ENCODE assay signal across 10 mouse cellular contexts in genomic region chr12:79762087-79762486, GRCm38 (mm10).
DNase-seq lines count a peak whose midpoint lies in the region; ATAC-seq and TF ChIP-seq lines count a peak whose summit lies in the region.
"Had no signal": no experiment of that assay in that cellular context is flagged by ENCODE, and none has a peak within 500 bp of the region (broad histone marks: within the 10 kb centered on the region; RNA-seq: fewer than 3 reads in every experiment).

No protein-coding gene starts in this region.

- no peak overlapping the region for H3K4me3 ChIP-seq in intestine, embryonic 14.5 days (ENCODE audit: low read depth, low read length)
- no peak overlapping the region for H3K4me3 ChIP-seq in intestine, postnatal 0 days (ENCODE audit: low read depth, low read length)
- H3K4me3 ChIP-seq in stomach, embryonic 14.5 days (ENCODE audit: low read depth, low read length): no peak overlapping the region
- H3K4me3 ChIP-seq in stomach, postnatal 0 days (ENCODE audit: low read depth, low read length): no peak overlapping the region
- no peak overlapping the region for H3K4me3 ChIP-seq in heart, embryonic 15.5 days
- H3K4me3 ChIP-seq: erythroblast, embryonic 14.5 days had no signal

- no peaks in the 10 kb centered on the region for H3K27me3 ChIP-seq in intestine, embryonic 14.5 days (replicated peaks; ENCODE audit: control insufficient read depth, insufficient read depth, low read length)
- no peaks in the 10 kb centered on the region for H3K27me3 ChIP-seq in intestine, postnatal 0 days (replicated peaks; ENCODE audit: control insufficient read depth, insufficient read depth, low read length)
- no peaks in the 10 kb centered on the region for H3K27me3 ChIP-seq in stomach, embryonic 14.5 days (ENCODE audit: control insufficient read depth, insufficient read depth, low read length)
- H3K27me3 ChIP-seq in stomach, postnatal 0 days (ENCODE audit: control insufficient read depth, insufficient read depth, low read length): no peaks in the 10 kb centered on the region
- H3K27me3 ChIP-seq in heart, embryonic 15.5 days: no peaks in the 10 kb centered on the region

- H3K36me3 ChIP-seq in intestine, embryonic 14.5 days (ENCODE audit: control insufficient read depth, insufficient read depth, low read length): no peaks in the 10 kb centered on the region
- H3K36me3 ChIP-seq in intestine, postnatal 0 days (ENCODE audit: control insufficient read depth, insufficient read depth): no peaks in the 10 kb centered on the region
- H3K36me3 ChIP-seq in stomach, embryonic 14.5 days (ENCODE audit: control insufficient read depth, insufficient read depth, low read length): no peaks in the 10 kb centered on the region
- H3K36me3 ChIP-seq in stomach, postnatal 0 days (ENCODE audit: control insufficient read depth, insufficient read depth, low read length): no peaks in the 10 kb centered on the region
- no peaks in the 10 kb centered on the region for H3K36me3 ChIP-seq in heart, embryonic 15.5 days

- no peak for TF ChIP-seq EP300 in stomach, postnatal 0 days (optimal IDR thresholded peaks at IDR 0.05)

- intact Hi-C loops in left cerebral cortex, postnatal 25 days (cut with DNase I): no loop called here

- H3K27ac ChIP-seq in intestine, embryonic 14.5 days (ENCODE audit: low read depth): peak overlapping the region; percentile 59
- H3K27ac ChIP-seq in intestine, postnatal 0 days (ENCODE audit: low read depth, low read length): no peak overlapping the region
- H3K27ac ChIP-seq in stomach, embryonic 14.5 days (ENCODE audit: low read length): peak overlapping the region; percentile 69; the same call in 1 of the 2 replicates
- H3K27ac ChIP-seq in stomach, postnatal 0 days (replicated peaks): no peak overlapping the region
- H3K27ac ChIP-seq in heart, embryonic 15.5 days: peak overlapping the region; percentile 50

- no peak for TF ChIP-seq CTCF in intestine, postnatal 0 days (IDR thresholded peaks at IDR 0.05; ENCODE audit: low read depth)
- TF ChIP-seq CTCF in stomach, postnatal 0 days (IDR thresholded peaks at IDR 0.05; ENCODE audit: low read depth): no peak

- H3K4me2 ChIP-seq in intestine, embryonic 14.5 days (ENCODE audit: low read length): no peak overlapping the region
- H3K4me2 ChIP-seq in intestine, postnatal 0 days (replicated peaks; ENCODE audit: low read depth): no peak overlapping the region
- H3K4me2 ChIP-seq in stomach, embryonic 14.5 days (replicated peaks; ENCODE audit: low read depth, low read length): no peak overlapping the region
- H3K4me2 ChIP-seq in stomach, postnatal 0 days (replicated peaks; ENCODE audit: low read depth): no peak overlapping the region
- no peak overlapping the region for H3K4me2 ChIP-seq in heart, embryonic 15.5 days

- H3K4me1 ChIP-seq in intestine, embryonic 14.5 days (replicated peaks; ENCODE audit: control insufficient read depth, insufficient read depth, low read length): peaks cover 58% of the 10 kb centered on the region
- 0 out of 2 replicates have a peak, but pooled peaks cover 6% of the 10 kb centered on the region for H3K4me1 ChIP-seq in intestine, postnatal 0 days (replicated peaks; ENCODE audit: control insufficient read depth, insufficient read depth, low read length)
- peaks cover 47% of the 10 kb centered on the region for H3K4me1 ChIP-seq in stomach, embryonic 14.5 days (ENCODE audit: control insufficient read depth, insufficient read depth, low read length)
- H3K4me1 ChIP-seq in stomach, postnatal 0 days (replicated peaks; ENCODE audit: control insufficient read depth, insufficient read depth): peaks cover 10% of the 10 kb centered on the region
- H3K4me1 ChIP-seq in heart, embryonic 15.5 days (replicated peaks): peaks cover 46% of the 10 kb centered on the region

- ATAC-seq in intestine, embryonic 14.5 days (replicated peaks; ENCODE audit: low FRiP score, low TSS enrichment, low read depth): no peak
- ATAC-seq in intestine, postnatal 0 days: no peak
- ATAC-seq in stomach, embryonic 14.5 days (ENCODE audit: insufficient number of reproducible peaks, insufficient read depth, low FRiP score, low read depth): no peak
- ATAC-seq in stomach, postnatal 0 days (ENCODE audit: low FRiP score, low TSS enrichment): no peak
- ATAC-seq in heart, embryonic 15.5 days (replicated peaks; ENCODE audit: insufficient number of reproducible peaks, insufficient read depth, low FRiP score, low read depth): no peak
- no peak for ATAC-seq in megakaryocyte-erythroid progenitor cell, adult 5-6 weeks (replicated peaks; ENCODE audit: low FRiP score, low TSS enrichment, poor library complexity, severe bottlenecking)

- DNase-seq in intestine, embryonic 14.5 days (ENCODE audit: low spot score): no peak
- DNase-seq in stomach, postnatal 0 days (ENCODE audit: low spot score): no peak
- no peak for DNase-seq in left cerebral cortex, postnatal 25 days (ENCODE audit: low spot score in 2 of 2)
- DNase-seq: kidney, adult 18-20 months; lung, adult 18-20 months had no signal

- no peak overlapping the region for H3K9ac ChIP-seq in intestine, embryonic 14.5 days (ENCODE audit: low read length)
- no peak overlapping the region for H3K9ac ChIP-seq in intestine, postnatal 0 days (ENCODE audit: low read depth, low read length)
- no peak overlapping the region for H3K9ac ChIP-seq in stomach, embryonic 14.5 days (replicated peaks; ENCODE audit: low read depth, low read length)
- H3K9ac ChIP-seq in stomach, postnatal 0 days (ENCODE audit: low read length): no peak overlapping the region
- no peak overlapping the region for H3K9ac ChIP-seq in heart, embryonic 15.5 days

- 50% methylated on average over 2 of the region's 2 CpGs for WGBS in intestine, embryonic 14.5 days
- 48% methylated on average over 2 of the region's 2 CpGs for WGBS in intestine, postnatal 0 days
- 58% methylated on average over 2 of the region's 2 CpGs for WGBS in stomach, embryonic 14.5 days
- 44% methylated on average over 2 of the region's 2 CpGs for WGBS in stomach, postnatal 0 days
- WGBS in heart, embryonic 15.5 days: 60% methylated on average over 2 of the region's 2 CpGs

- no peaks in the 10 kb centered on the region for H3K9me3 ChIP-seq in intestine, embryonic 14.5 days (ENCODE audit: control insufficient read depth, low read length)
- no peaks in the 10 kb centered on the region for H3K9me3 ChIP-seq in intestine, postnatal 0 days (ENCODE audit: control insufficient read depth)
- H3K9me3 ChIP-seq in stomach, embryonic 14.5 days (ENCODE audit: control insufficient read depth, low read depth, low read length): no peaks in the 10 kb centered on the region
- no peaks in the 10 kb centered on the region for H3K9me3 ChIP-seq in stomach, postnatal 0 days (ENCODE audit: control insufficient read depth, low read length)
- H3K9me3 ChIP-seq in heart, embryonic 15.5 days (replicated peaks): no peaks in the 10 kb centered on the region

Comparison
In these comparisons a context has a peak if more than half of its experiments do, and no peak if none do; other contexts are left out.
1. H3K27ac ChIP-seq: peak in intestine, embryonic 14.5 days (single experiment), stomach, embryonic 14.5 days (single experiment) and heart, embryonic 15.5 days (single experiment); none in intestine, postnatal 0 days (single experiment) and stomach, postnatal 0 days (single experiment).